Mouse (Mus musculus) left cerebral cortex, adult 2 months (tissue): ENCODE measurements around the gene Gm10300. TPM values are rescaled to one million over a fixed set of nuclear protein-coding genes. Genes with fewer than 3 reads are reported as not detected.

ENCODE experiments used
- DNase-seq, 2 experiments: peaks; one replicate each; pipeline ENCODE4 v3.0.0; 2021 to 2022; ENCODE audit warnings: low spot score in 2 of 2, mixed read lengths in 1 of 2; ENCODE audit errors: extremely low spot score in 1 of 2
- H3K27ac ChIP-seq: fragments of 200-600 bp; 2 replicates; pipeline ENCODE4 v1.8.1; 2022
- H3K4me3 ChIP-seq: fragments of 200-600 bp; 2 replicates; pipeline ENCODE4 v1.8.1; 2022
- CTCF ChIP-seq: fragments of 200-600 bp; IDR thresholded peaks from 2 replicates; pipeline ENCODE4 v1.8.1; 2022; ENCODE audit warnings: antibody characterized with exemption, mild to moderate bottlenecking, moderate library complexity
- intact Hi-C: fragments of 180-260 bp; cut with DNase I; formaldehyde crosslinking; loops from one replicate; pipeline ENCODE4 v1.15.1; 2025
- total RNA-seq, 2 experiments: library from RNA; stranded (reverse); gene quantifications; 2 replicates each; pipeline ENCODE4 v1.2.3; 2021

The Gm10300 gene
- total RNA-seq, 2 experiments from 2014 or later = not detected

- no peak for DNase-seq
- no peak overlapping the region for H3K27ac ChIP-seq
- no peak for TF ChIP-seq CTCF
- H3K4me3 ChIP-seq = no peak overlapping the region
- intact Hi-C loops = no loop called here
Observed at GRCm38 (mm10) chr4:132060040-132060832, 14.3 kb upstream of the Gm10300 start.

GRCm38 (mm10) chr4:132062289-132062688, 12.2 kb upstream of the Gm10300 start:
- no peak for TF ChIP-seq CTCF
- no peak overlapping the region for H3K4me3 ChIP-seq
- H3K27ac ChIP-seq = no peak overlapping the region
- intact Hi-C loops = no loop called here
- no peak for DNase-seq

GRCm38 (mm10) chr4:132062934-132063884, 11.3 kb upstream of the Gm10300 start:
- no peak overlapping the region for H3K27ac ChIP-seq
- TF ChIP-seq CTCF = no peak
- intact Hi-C loops = no loop called here
- DNase-seq = no peak
- H3K4me3 ChIP-seq = no peak overlapping the region

GRCm38 (mm10) chr4:132064550-132064949, 9.9 kb upstream of the Gm10300 start:
- DNase-seq = no peak
- intact Hi-C loops = no loop called here
- TF ChIP-seq CTCF = no peak
- no peak overlapping the region for H3K4me3 ChIP-seq
- H3K27ac ChIP-seq = no peak overlapping the region

- intact Hi-C loops = no loop called here
- DNase-seq = no peak
- Histone ChIP-seq H3K27ac (no peak overlapping the region), H3K4me3 (no peak overlapping the region)
- no peak for TF ChIP-seq CTCF
Observed at GRCm38 (mm10) chr4:132065578-132065977, 8.9 kb upstream of the Gm10300 start.

- no peak for TF ChIP-seq CTCF
- no peak overlapping the region for H3K4me3 ChIP-seq
- DNase-seq = no peak
- intact Hi-C loops = no loop called here
- no peak overlapping the region for H3K27ac ChIP-seq
Observed at GRCm38 (mm10) chr4:132066101-132066773, 8.3 kb upstream of the Gm10300 start.

- no peak for DNase-seq
- intact Hi-C loops = no loop called here
- no peak overlapping the region for H3K4me3 ChIP-seq
- TF ChIP-seq CTCF = no peak
- no peak overlapping the region for H3K27ac ChIP-seq
Observed at GRCm38 (mm10) chr4:132067112-132067937, 7.2 kb upstream of the Gm10300 start.

GRCm38 (mm10) chr4:132067938-132068235, 6.6 kb upstream of the Gm10300 start:
- DNase-seq = no peak
- Histone ChIP-seq H3K4me3 (no peak overlapping the region), H3K27ac (no peak overlapping the region)
- intact Hi-C loops = no loop called here
- no peak for TF ChIP-seq CTCF

- Histone ChIP-seq H3K4me3 (no peak overlapping the region), H3K27ac (no peak overlapping the region)
- no peak for DNase-seq
- intact Hi-C loops = no loop called here
- TF ChIP-seq CTCF = no peak
Observed at GRCm38 (mm10) chr4:132071674-132072073, 2.8 kb upstream of the Gm10300 start.

- intact Hi-C loops = no loop called here
- H3K27ac ChIP-seq = no peak overlapping the region
- TF ChIP-seq CTCF = no peak
- no peak overlapping the region for H3K4me3 ChIP-seq
- DNase-seq = no peak
Observed at GRCm38 (mm10) chr4:132072156-132072555, 2.3 kb upstream of the Gm10300 start.

- Histone ChIP-seq H3K4me3 (no peak overlapping the region), H3K27ac (no peak overlapping the region)
- no peak for TF ChIP-seq CTCF
- no peak for DNase-seq
- intact Hi-C loops = no loop called here
Observed at GRCm38 (mm10) chr4:132072946-132073345, 1.6 kb upstream of the Gm10300 start.
